Mouse (Mus musculus) intestine, embryonic 14.5 days (tissue): Measurements from ENCODE around the gene Olfr1440. TPM values are rescaled to one million over a fixed set of nuclear protein-coding genes. Genes with fewer than 3 reads are reported as not detected.

Experiments
- polyA plus RNA-seq: library from polyadenylated mRNA; unstranded; fragments of >200 nt; fragmentation: Nextera tagmentation; extraction: Ambion mirVana; gene quantifications from 2 replicates; pipeline ENCODE4 v1.2.1, GENCODE M21; 2014

Olfr1440 gene
- polyA plus RNA-seq, 1 experiment from 2014 or later, result not detected

Other genes with a start within 250 kb of the Olfr1440 start
- not detected in 2 replicates for gene Olfr1555-ps1, start 217.2 kb upstream of the Olfr1440 start, polyA plus RNA-seq
- not detected in 2 replicates for gene Olfr1431, start 186.6 kb upstream of the Olfr1440 start, polyA plus RNA-seq
- 0.35 TPM in 1 of 2 replicates, not detected in the other for gene Olfr1432, start 154.7 kb upstream of the Olfr1440 start, polyA plus RNA-seq
- not detected in 2 replicates for gene Olfr262, start 145.6 kb upstream of the Olfr1440 start, polyA plus RNA-seq
- gene Olfr235, start 126.2 kb upstream of the Olfr1440 start, polyA plus RNA-seq, result not detected in 2 replicates
- not detected in 2 replicates for gene Olfr1434, start 107.4 kb upstream of the Olfr1440 start, polyA plus RNA-seq
- gene Olfr1436, start 88.1 kb upstream of the Olfr1440 start, polyA plus RNA-seq, result not detected in 2 replicates
- not detected in 2 replicates for gene Olfr1437, start 62.2 kb upstream of the Olfr1440 start, polyA plus RNA-seq
- not detected in 2 replicates for gene Olfr1438-ps1, start 51.4 kb upstream of the Olfr1440 start, polyA plus RNA-seq
- gene Olfr1441, start 30.2 kb downstream of the Olfr1440 start, polyA plus RNA-seq, result not detected in 2 replicates
- not detected in 2 replicates for gene Pfpl, start 40.6 kb downstream of the Olfr1440 start, polyA plus RNA-seq
- gene Mpeg1, start 73.5 kb downstream of the Olfr1440 start, polyA plus RNA-seq, result 0.97 and 1.1 TPM in 2 replicates
- gene Dtx4, start 114.2 kb downstream of the Olfr1440 start, polyA plus RNA-seq, result 27.4 and 28.8 TPM in 2 replicates
- 19.9 and 23.0 TPM in 2 replicates for gene Fam111a, start 158.5 kb downstream of the Olfr1440 start, polyA plus RNA-seq
- not detected in 2 replicates for gene Gm4952, start 212.7 kb downstream of the Olfr1440 start, polyA plus RNA-seq
- not detected in 2 replicates for gene Glyat, start 246.0 kb downstream of the Olfr1440 start, polyA plus RNA-seq